Mouse (Mus musculus) liver, embryonic 14.5 days (tissue): ENCODE data around the gene Cdk10. TPM values are rescaled to one million over a fixed set of nuclear protein-coding genes. Genes with fewer than 3 reads are reported as not detected.

Experiments used
- ATAC-seq: fragments of 200-750 bp; cut with Nextera tagmentation; 2 replicates; pipeline ENCODE4 v1.8.0; 2017; ENCODE audit warnings: moderate number of reproducible peaks, mild to moderate bottlenecking, moderate library complexity; ENCODE audit not compliant: insufficient read depth
- DNase-seq, 3 experiments: peaks; one replicate each; pipeline ENCODE4 v3.0.0-alpha.2; 2012 to 2013; ENCODE audit warnings: low read depth in 3 of 3, low spot score in 3 of 3
- H3K27ac ChIP-seq: fragments of 300-500 bp; sonication (generic); 2 replicates; pipeline ENCODE4 v1.5.1; 2014; ENCODE audit warnings: moderate library complexity, mild to moderate bottlenecking, control low read depth, inconsistent platforms
- H3K27me3 ChIP-seq: fragments of 300-500 bp; sonication (generic); 2 replicates; pipeline ENCODE4 v1.6.1; 2014; ENCODE audit warnings: mild to moderate bottlenecking, low read length, moderate library complexity; ENCODE audit not compliant: control insufficient read depth, insufficient read depth
- H3K36me3 ChIP-seq: fragments of 300-500 bp; sonication (generic); replicated peaks from 2 replicates; pipeline ENCODE4 v1.6.1; 2014; ENCODE audit warnings: low read depth; ENCODE audit not compliant: control insufficient read depth, insufficient read depth
- H3K4me1 ChIP-seq, 2 experiments: fragments of 200-500 bp in 1 of 2; fragments of 300-500 bp in 1 of 2; sonication (generic) in 1 of 2; replicated peaks; 2 replicates each; pipeline ENCODE4 v1.6.1; 2012 to 2014; ENCODE audit warnings: antibody characterized with exemption in 1 of 2, inconsistent platforms in 1 of 2, low read length in 1 of 2; ENCODE audit not compliant: control insufficient read depth in 2 of 2, insufficient read depth in 2 of 2
- H3K4me2 ChIP-seq: fragments of 300-500 bp; sonication (generic); 2 replicates; pipeline ENCODE4 v1.6.1; 2014; ENCODE audit warnings: low read depth, mild to moderate bottlenecking, control low read depth, moderate library complexity
- H3K4me3 ChIP-seq, 2 experiments: fragments of 200-500 bp in 1 of 2; fragments of 300-500 bp in 1 of 2; sonication (generic) in 1 of 2; 2 replicates each; pipeline ENCODE4 v1.5.1; 2012 to 2014; ENCODE audit warnings: low read depth in 2 of 2, low read length in 2 of 2, mild to moderate bottlenecking in 2 of 2, control low read depth in 1 of 2, inconsistent platforms in 1 of 2, moderate library complexity in 1 of 2; ENCODE audit not compliant: insufficient read depth in 1 of 2
- H3K9ac ChIP-seq: fragments of 300-500 bp; sonication (generic); replicated peaks from 2 replicates; pipeline ENCODE4 v1.6.1; 2014; ENCODE audit warnings: mild to moderate bottlenecking, control low read depth, moderate library complexity
- H3K9me3 ChIP-seq: fragments of 300-500 bp; sonication (generic); 2 replicates; pipeline ENCODE4 v1.6.1; 2016; ENCODE audit warnings: low read length, mixed read lengths; ENCODE audit not compliant: control insufficient read depth
- CTCF ChIP-seq: IDR thresholded peaks from 2 replicates; pipeline ENCODE4 v1.5.1; 2016; ENCODE audit warnings: antibody characterized with exemption, low read depth, control low read depth
- EP300 ChIP-seq: IDR thresholded peaks from 2 replicates; pipeline ENCODE4 v1.6.1; 2016; ENCODE audit warnings: antibody characterized with exemption, low read depth
- WGBS: fragments of 180-500 bp; shearing (Covaris S2); extraction: QIAGEN DNeasy Blood & Tissue Kit; methylation state at CpG from one replicate; pipeline ENCODE4 v1.1.7; 2014; ENCODE audit not compliant: insufficient replicate concordance; 5-methylcytosine and 5-hydroxymethylcytosine counted together
- polyA plus RNA-seq, 2 experiments: library from polyadenylated mRNA; depleted of rRNA in 1 of 2; stranded (reverse) in 1 of 2; unstranded in 1 of 2; fragments of >200 nt; fragmentation: Nextera tagmentation in 1 of 2; extraction: Ambion mirVana in 1 of 2; gene quantifications; 2 replicates each; pipeline versions ENCODE4 v1.2.1 to v1.2.3; 2012 to 2014

The Cdk10 gene
- polyA plus RNA-seq, 2 experiments, result 7.2 to 16.3 TPM

DNA sequence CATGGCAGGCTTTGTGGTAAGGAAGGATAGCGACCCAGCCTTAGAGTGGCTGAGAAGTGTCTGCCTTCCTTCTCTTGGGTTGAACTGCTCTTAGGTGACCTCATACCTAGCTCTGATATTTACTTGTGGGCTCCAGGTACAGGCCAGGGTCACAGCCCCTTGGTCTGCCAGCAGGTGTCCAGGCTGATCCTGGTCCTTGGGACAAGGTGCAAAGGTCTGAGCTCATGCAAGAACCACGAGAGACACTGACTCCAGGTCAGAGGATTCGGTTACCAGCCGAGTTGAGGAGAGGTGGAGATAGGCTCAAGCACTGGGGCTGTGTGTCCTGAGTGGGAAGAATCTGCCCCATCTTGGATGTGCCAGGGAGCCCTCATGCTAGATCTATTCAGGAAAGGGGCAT is 19.7 kb downstream of the Cdk10 start:
- DNase-seq, result no peak
- TF ChIP-seq CTCF, result no peak
- TF ChIP-seq EP300, result no peak
- no peaks in the 10 kb centered on the region for H3K9me3 ChIP-seq
- ATAC-seq, result no peak
- no peaks in the 10 kb centered on the region for H3K4me1 ChIP-seq
- 60% methylated on average over 4 of the region's 4 CpGs for WGBS
- no peaks in the 10 kb centered on the region for H3K27me3 ChIP-seq
- H3K9ac ChIP-seq, result no peak overlapping the region
- H3K4me3 ChIP-seq, result no peak overlapping the region
- no peak overlapping the region for H3K4me2 ChIP-seq
- H3K36me3 ChIP-seq, result no peaks in the 10 kb centered on the region
- no peak overlapping the region for H3K27ac ChIP-seq

GRCm38 (mm10) chr8:123245543-123245942 is 20.9 kb downstream of the Cdk10 start:
- ATAC-seq (no peak), DNase-seq (no peak)
- H3K27me3 ChIP-seq, result no peaks in the 10 kb centered on the region
- no peak overlapping the region for H3K4me2 ChIP-seq
- no peaks in the 10 kb centered on the region; the same call in 1 of the 2 replicates for H3K36me3 ChIP-seq
- H3K4me3 ChIP-seq, result no peak overlapping the region
- H3K9ac ChIP-seq, result no peak overlapping the region
- H3K27ac ChIP-seq, result no peak overlapping the region
- no peaks in the 10 kb centered on the region for H3K4me1 ChIP-seq
- 80% methylated on average over 12 of the region's 12 CpGs for WGBS
- TF ChIP-seq EP300 (no peak), CTCF (no peak)
- no peaks in the 10 kb centered on the region for H3K9me3 ChIP-seq

- Histone ChIP-seq H3K9me3 (no peaks in the 10 kb centered on the region), H3K9ac (no peak overlapping the region), H3K27ac (no peak overlapping the region), H3K27me3 (no peaks in the 10 kb centered on the region), H3K4me3 (no peak overlapping the region), H3K4me2 (no peak overlapping the region), H3K4me1 (no peaks in the 10 kb centered on the region), H3K36me3 (no peaks in the 10 kb centered on the region; the same call in 1 of the 2 replicates)
- DNase-seq (no peak), ATAC-seq (no peak)
- WGBS, result 87% methylated on average over 6 of the region's 6 CpGs
- TF ChIP-seq EP300 (no peak), CTCF (no peak)
Observed at GRCm38 (mm10) chr8:123247748-123248147, 23.1 kb downstream of the Cdk10 start.

DNA sequence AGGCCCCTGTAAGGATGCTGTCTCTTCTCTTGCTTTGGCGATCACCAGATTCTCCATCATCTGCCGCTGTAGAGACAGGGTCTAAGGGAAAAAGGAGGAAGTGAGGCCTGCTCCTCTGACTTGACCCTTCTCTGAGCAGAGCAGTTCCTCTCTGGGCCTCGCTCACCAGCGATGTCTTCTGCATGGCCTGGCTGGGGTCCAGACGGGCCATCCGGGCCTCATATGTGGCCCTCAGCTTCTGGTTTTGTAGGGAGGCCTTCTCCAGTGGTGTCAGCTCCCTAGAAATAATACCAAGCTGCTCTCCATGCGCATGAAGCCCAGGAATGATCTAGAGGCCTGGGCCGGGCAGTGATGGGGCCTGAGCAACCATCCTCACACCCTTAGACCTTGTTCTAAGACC is 24.0 kb downstream of the Cdk10 start:
- DNase-seq (no peak), ATAC-seq (no peak)
- Histone ChIP-seq H3K27ac (no peak overlapping the region), H3K27me3 (no peaks in the 10 kb centered on the region), H3K9ac (no peak overlapping the region), H3K4me1 (peaks cover 3 to 5% of the 10 kb centered on the region in 2 experiments), H3K4me2 (no peak overlapping the region), H3K9me3 (no peaks in the 10 kb centered on the region), H3K4me3 (no peak overlapping the region), H3K36me3 (no peaks in the 10 kb centered on the region; the same call in 1 of the 2 replicates)
- no peak for TF ChIP-seq CTCF
- no peak for TF ChIP-seq EP300
- 67% methylated on average over 8 of the region's 8 CpGs for WGBS

DNA sequence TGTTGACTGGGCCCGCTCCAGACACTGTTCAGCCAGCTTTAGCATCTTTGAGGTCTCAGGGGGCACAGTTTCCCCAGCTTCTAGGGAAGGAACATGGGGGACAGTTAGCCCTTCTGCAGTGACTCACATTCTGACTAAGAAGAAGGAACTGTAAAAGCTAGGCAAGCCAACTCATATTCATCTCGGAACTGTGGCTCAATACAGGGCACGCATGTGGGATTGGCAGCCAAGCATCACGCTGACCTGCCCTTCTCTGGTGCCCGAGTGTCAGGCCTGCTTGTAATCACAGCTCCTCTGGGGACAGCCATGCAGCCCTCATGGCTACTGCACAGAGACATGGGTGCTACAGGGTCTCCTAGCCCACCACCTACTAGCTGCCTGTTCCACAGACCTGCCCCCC is 26.3 kb downstream of the Cdk10 start:
- WGBS, result 88% methylated on average over 5 of the region's 5 CpGs
- DNase-seq, result no peak
- Histone ChIP-seq H3K4me2 (no peak overlapping the region), H3K27ac (no peak overlapping the region), H3K27me3 (no peaks in the 10 kb centered on the region), H3K9me3 (no peaks in the 10 kb centered on the region), H3K4me1 (peaks cover 8 to 13% of the 10 kb centered on the region in 2 experiments), H3K9ac (no peak overlapping the region), H3K36me3 (no peaks in the 10 kb centered on the region; the same call in 1 of the 2 replicates), H3K4me3 (no peak overlapping the region)
- ATAC-seq, result no peak
- TF ChIP-seq CTCF, result no peak
- TF ChIP-seq EP300, result no peak

DNA sequence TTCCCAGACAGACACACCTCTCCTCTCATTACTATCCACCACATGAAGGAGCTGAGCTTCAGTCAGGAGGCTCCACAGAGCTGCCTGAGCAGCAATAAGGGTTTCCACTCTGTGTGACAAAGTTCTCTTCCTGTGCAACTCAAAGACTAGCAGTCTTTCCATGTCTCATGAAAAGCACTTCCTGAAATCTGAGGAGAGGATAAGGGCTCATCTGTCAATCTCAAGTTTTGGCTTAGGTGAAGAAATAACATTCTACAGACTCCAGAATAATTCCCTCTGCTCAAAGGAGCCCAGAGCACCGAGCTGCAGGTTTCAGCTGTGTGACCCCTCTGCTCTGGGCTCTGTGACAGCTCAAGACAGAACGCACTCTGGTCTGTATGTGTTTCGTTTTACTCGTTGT is 28.3 kb downstream of the Cdk10 start:
- 50% methylated on average over 4 of the region's 4 CpGs for WGBS
- H3K4me1 ChIP-seq, result peaks cover 8 to 13% of the 10 kb centered on the region in 2 experiments
- H3K36me3 ChIP-seq, result peaks cover 6% of the 10 kb centered on the region
- TF ChIP-seq EP300, result no peak
- DNase-seq (no peak), ATAC-seq (no peak)
- H3K9ac ChIP-seq, result peak overlapping the region; percentile 90
- peak overlapping the region; percentile 78 for H3K4me2 ChIP-seq
- H3K27ac ChIP-seq, result no peak overlapping the region
- H3K9me3 ChIP-seq, result no peaks in the 10 kb centered on the region
- no peaks in the 10 kb centered on the region for H3K27me3 ChIP-seq
- H3K4me3 ChIP-seq, result peak overlapping the region in 1 of 2 experiments; percentile 87; a peak in 2 of 4 replicates
